Mouse (Mus musculus): Measurements from ENCODE around the gene Thada.

Gene Thada

DNA sequence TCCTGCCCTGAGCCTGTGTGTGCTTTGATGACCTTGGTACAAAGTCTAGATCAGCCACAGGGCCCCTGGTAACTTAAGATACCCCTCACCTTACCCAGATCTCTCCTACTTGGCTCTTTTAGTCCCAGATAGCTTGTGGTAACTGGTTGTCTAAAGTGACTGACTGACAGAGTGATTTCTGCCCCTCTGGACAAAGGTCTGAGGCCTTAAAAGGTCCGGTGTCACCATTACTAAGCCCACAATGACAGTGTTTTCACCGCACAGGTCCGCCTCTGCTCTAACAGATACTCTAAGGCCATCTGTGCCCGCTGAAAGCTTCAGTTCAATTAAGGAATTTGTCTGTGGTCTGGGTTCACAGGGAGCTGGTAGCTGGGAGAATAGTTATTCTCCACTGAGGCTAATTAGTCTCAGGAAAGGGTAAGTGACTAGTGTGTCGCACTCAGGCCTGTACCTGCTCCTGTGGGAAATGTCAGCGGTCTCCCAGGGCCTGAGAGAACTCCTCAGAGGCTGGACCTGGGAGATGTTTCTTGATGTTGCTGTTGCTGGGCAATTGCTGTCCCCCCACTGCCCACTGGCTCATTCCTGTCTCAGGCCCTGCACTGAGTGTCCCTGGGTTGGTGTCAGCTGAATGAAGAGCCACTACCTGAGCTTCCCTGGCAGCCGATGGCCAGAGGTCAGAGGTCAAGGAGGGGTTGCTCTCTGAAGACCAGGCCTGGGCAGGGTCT, 319.4 kb downstream of the Thada start:
- DNase-seq (ENCODE audit: low spot score in 2 of 2), result no peak

- DNase-seq (ENCODE audit: low spot score in 2 of 2), result peak; percentile 62 to 71
Observed at GRCm38 (mm10) chr17:84145826-84146287, 320.1 kb downstream of the Thada start.

GRCm38 (mm10) chr17:84144762-84145599, 321.0 kb downstream of the Thada start:
- DNase-seq (ENCODE audit: low spot score in 2 of 2), result no peak

DNA sequence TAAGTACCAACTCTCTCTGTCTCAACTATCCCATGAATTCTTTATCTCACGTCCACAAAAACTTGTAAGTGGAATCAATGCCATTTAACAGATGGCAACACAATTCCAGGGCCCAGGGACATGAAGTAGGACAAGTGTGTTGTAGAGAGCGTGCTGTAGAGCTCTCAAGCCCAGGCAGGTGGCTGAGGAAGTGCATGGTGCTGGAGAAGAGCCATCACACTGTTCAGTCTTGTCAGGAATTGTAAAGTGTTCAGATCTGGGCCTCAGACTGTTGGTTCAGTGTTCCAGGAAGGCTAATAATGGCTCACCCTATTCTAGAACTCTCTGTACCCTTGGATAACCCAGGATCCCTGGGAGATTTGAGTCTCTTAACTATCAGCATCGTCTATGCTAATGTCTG, 321.9 kb downstream of the Thada start:
- DNase-seq (ENCODE audit: low spot score in 2 of 2), result no peak

DNA sequence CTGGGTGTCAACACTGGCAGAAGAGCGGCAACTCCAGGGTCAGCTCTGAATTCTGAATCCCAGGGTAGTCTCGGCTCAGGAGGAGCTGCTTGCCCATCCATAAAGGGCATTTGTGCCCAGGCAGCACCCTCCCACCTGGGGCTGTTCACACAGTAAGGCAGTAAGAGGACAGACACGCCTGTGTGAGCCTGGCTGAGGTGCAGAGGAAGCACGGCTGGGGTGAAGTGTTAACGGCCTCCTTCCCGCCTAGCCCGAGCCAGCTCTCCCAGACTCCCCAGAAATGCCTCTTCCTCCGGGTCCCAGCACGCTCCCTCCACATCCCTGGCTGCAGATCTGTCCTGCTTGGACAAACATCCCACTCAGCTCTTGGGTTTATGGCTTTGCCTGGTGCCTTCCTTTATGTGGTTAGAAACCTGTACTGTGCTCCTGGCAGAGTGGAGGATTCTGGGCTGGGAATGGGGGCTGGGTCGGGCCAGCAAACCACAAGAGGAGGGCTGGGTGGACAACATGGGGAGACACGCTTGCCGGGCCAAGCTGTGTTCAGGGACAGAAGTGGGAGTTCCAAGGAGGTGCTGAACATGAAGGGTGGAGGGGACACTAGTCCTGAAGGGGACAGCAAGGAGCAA, 322.7 kb downstream of the Thada start:
- DNase-seq (ENCODE audit: low spot score in 2 of 2), result no peak

DNA sequence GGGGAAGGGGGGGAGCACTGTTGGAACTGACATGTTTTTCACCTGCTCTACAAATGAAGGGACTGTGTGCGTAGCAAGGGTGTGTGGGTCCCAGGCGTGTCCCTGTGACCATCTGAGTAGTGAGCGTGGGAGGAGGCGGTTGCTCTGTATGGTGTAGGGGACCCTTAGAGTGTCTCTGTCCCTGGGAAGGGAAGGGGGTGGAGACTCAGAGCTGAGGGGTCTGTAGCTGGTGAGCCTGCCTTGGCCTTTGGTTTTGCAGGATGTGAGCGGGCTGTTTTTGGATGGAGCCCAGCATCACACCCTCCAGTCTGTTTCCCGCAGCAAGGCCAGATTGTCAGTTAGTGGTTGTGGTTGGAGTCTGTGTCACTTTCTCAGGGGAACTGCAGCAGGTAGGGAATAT, 324.3 kb downstream of the Thada start:
- no peak for DNase-seq (ENCODE audit: low spot score in 2 of 2)

DNA sequence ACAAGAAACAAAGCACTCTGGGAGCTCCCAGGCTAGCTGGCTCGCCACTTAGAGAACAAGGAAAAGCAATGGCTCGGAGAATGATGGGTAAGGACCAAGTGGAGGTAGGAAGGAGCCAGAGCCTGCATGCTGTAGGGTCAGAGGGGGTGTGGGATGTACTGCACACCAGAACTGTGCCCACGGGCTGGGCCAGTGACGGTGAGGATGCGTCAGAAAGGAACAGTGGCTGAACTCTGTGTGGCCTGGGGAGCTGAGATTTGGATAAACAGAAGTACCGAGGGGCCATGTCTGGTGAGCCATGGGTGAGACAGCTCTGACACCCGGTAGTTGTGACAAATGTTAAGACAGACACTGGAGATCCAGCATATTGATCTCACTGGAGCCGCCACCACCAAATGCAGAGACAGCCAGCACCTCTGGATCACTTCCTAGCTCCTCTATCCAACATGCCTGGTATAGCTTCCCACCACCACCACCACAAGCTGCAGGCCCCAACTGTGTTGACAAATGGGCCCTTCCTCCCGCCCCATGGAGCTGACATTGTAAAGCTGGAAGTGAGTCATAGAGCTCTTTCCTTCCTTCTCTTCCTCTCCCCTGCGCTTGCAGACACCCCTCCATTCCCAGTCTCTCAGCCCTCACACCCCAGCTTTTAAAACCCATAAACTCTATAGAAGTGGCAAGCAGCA, 325.0 kb downstream of the Thada start:
- peak in 1 of 2 experiments; percentile 47 for DNase-seq (ENCODE audit: low spot score in 2 of 2)
